Mouse (Mus musculus): ENCODE measurements around the gene Gm11733. TPM values are rescaled to one million over a fixed set of nuclear protein-coding genes. Genes with fewer than 3 reads are reported as not detected.
"Not testable (repeated sequence)": the region's sequence is repeated elsewhere in the genome, so short reads cannot be mapped to it uniquely, and the experiment has no call there.

Gene Gm11733
- not detected for total RNA-seq (2021)
- long read RNA-seq, experiment 1, result 0 reads
- long read RNA-seq, experiment 2, partial matches to known transcripts, result 0 of 1 reads
- long read RNA-seq, experiment 2, other reads (novel, unspliced or antisense), result 1 of 1 reads

- no peak for DNase-seq (ENCODE audit: low spot score in 2 of 2)
Measured at GRCm38 (mm10) chr11:117484198-117484597, at the start of gene Gm11733. TSS of gene Gm11733 (plus strand) at chr11:117484368.

GRCm38 (mm10) chr11:117436401-117437109, 47.6 kb upstream of the Gm11733 start:
- DNase-seq (ENCODE audit: low spot score in 2 of 2), result no peak

GRCm38 (mm10) chr11:117437110-117437490, 47.1 kb upstream of the Gm11733 start:
- no peak for DNase-seq (ENCODE audit: low spot score in 2 of 2)

- no peak for DNase-seq (ENCODE audit: low spot score in 2 of 2)
Measured at GRCm38 (mm10) chr11:117438363-117438762, 45.8 kb upstream of the Gm11733 start.

DNA sequence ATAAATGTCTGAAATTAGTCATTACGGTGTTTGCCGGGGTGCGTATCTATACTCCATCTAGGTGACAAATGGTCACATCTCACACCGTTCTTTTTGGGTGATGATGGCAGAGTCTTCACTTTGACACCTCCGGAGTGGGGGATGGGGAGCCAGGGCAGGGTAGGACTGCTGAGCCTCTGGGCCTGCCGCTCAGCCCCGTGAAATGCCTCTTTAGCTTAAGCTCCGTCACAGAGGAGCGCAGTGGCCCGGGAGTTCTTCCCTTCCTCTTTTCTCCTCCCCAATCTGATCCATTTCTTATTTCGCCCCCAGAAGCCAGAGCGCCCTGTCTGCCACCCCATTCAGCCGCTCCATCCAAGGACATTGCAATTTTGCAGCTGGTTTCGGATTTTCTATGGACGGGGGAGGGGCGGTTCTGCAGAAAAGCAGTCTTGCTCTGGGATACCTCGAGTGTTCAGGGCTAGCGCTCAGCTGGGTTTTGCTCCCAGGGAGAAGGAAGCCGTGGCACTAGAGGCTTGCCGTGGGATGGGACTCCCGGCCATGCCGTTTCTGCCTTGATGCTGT, 43.2 kb upstream of the Gm11733 start:
- DNase-seq (ENCODE audit: low spot score in 2 of 2), result no peak

GRCm38 (mm10) chr11:117444090-117444489, 40.1 kb upstream of the Gm11733 start:
- no peak for DNase-seq (ENCODE audit: low spot score in 2 of 2)

GRCm38 (mm10) chr11:117445707-117446106, 38.5 kb upstream of the Gm11733 start:
- no peak for DNase-seq (ENCODE audit: low spot score in 2 of 2)

DNA sequence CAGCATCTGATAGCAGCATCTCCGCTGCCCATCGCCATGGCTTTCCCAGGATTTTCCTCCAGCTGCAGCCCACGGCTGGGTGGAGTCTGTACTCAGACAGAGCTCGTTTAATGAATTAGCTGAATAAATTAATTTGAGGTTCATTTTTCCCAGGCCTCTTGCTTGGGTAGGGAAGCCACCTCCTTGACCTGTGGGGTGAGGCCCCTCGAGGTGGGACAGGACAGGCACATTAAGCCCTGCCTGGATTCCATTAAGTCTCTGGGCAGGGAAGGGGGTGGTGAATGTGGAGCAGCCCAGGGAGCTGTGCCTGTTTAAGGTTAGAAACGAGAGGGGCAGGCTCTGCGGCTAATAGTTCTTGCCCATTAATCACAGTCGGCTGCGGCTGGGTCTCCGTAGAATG, 30.1 kb upstream of the Gm11733 start:
- no peak for DNase-seq (ENCODE audit: low spot score in 2 of 2)

DNA sequence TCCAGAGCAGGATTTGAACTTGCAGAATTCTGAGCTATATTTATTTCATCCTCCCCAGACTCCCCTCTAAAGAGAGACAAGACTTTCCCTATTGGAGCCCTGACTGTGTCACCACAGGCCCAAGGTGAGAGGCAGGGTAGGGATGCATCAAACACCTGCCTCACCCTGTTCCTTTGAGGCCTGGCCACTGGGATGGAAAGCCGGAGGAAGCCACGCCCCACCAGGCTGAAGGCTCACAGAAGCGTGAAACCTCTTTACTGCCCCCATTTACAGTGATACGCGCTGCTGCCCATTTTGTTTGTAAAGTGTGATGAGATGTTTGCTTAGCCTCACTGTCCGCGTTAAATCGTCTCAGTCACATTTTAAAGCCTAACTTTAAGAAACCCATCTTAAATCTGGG, 25.0 kb upstream of the Gm11733 start:
- no peak for DNase-seq (ENCODE audit: low spot score in 2 of 2)

DNA sequence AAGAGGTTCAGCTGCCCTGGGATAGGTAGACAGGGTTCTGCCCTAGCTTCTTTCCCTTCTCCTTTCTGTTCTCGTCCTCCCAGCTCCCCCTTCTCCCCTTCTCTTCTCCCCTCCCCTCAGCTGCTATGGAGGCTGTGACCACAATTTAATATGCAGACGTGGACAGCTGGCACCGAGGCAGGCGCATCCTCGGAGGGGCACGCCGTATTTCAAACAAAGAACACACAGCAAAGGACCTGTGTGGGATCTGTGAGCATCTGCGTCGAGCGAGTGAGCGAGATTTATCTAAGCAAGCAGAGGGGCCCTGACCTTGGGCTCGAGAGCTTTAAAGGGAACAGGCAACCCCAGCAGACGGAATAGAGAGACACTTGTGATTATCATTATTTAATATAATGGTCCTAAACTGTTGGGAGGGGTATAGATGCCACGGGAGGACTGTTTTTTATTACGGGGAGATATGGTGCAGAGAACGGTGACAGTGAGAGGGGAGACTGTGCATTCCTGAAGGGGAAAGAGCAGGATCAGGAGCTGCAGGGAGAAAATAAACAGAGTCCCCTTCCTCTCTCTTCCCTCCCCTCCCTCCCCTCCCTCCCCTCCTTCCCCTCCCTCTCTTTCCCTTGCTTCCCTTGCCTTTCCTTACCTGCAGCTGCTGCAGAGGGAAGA, 21.8 kb upstream of the Gm11733 start:
- DNase-seq (ENCODE audit: low spot score in 2 of 2), result no peak

- not testable (repeated sequence) for DNase-seq (ENCODE audit: low spot score in 2 of 2)
Measured at GRCm38 (mm10) chr11:117463416-117463815, 20.8 kb upstream of the Gm11733 start.

DNA sequence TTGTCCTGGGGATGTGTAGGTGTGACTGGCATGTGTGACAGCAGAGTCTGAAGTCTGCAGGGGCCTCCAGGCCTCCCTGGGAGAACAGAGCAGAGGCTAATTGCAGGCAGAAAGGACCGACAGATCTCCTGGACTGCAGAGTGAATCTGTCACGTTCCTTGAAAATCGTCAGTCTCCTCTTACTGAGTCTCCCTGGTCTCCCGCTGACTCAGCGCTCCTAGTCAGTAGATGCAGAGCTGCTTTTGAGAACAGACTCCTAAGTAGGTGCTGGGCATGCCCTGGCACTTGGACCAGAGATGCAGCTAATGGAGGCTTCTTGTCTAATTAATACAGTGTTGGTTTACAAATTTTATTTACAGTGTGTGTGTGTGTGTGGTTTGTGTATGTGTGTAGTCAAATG, 17.9 kb upstream of the Gm11733 start:
- DNase-seq (ENCODE audit: low spot score in 2 of 2), result no peak

DNA sequence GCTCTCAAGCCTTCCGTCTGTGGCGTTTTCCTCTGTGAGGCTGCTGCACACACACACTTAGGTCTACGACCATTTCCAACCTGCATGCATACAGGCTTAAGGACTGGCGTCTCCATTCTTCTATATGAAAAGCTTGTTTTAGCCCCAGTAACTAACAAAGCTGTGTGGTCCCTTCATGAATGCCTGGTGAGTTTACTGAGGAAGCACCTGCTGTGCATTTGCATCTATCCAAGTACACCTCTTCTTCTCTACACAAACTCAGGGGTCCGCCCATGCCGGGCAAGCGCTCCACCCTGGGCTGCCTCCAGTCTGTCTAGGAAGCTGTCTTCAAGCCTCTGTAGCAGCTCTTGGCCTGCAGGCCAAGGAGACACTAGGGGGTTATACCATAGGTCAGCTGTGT, 17.3 kb upstream of the Gm11733 start:
- DNase-seq (ENCODE audit: low spot score in 2 of 2), result no peak

- no peak for DNase-seq (ENCODE audit: low spot score in 2 of 2)
Measured at GRCm38 (mm10) chr11:117468585-117469363, 15.4 kb upstream of the Gm11733 start.

DNA sequence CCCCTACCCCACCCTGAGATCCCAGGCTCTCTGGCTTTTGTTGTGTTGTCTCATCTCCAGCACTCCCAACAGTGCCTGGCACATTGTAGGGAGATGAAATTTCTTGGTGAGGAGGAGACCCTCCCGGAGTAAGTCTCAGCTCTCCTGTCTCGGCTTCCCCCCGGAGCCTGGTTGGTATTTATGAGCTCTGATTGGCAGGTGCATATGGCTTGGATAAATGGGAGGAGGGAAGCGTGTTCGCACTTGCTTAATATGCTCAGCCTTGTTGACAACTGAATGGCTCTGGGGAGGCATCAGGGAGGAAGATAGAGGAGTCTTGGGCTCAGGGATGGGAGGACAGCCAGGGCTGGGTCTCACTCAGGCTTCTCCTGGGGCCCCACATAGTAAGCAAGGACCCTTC, 14.4 kb upstream of the Gm11733 start:
- no peak for DNase-seq (ENCODE audit: low spot score in 2 of 2)

DNA sequence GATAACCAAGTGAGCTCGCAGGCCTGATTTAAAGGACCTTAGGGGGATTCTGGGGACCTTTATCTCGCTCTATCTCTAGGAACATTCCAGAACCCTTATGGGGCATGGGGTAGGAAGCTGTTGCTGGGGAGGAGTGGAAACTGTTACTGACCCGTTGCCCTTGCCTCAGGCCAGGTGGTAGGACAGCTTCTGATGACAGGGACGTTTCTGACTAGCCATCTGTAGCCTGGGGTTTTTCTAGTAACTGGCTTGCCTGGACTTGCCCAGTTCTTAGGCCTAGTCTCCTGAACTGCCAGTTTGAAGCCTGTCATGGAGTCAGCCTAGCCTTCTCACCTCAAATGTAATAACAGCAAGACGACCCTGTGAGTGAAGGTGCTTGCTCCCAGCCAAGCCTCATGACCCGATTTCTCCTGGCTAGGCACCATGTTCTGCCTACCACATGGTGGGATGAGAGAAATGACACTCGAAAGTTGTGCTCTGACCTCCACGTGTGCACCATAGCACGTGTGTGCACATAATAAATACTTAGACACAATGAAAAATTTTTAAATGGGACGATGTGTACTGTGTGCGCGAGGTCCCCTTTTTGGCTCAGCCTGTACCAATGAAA, 13.5 kb upstream of the Gm11733 start:
- DNase-seq (ENCODE audit: low spot score in 2 of 2), result no peak

- DNase-seq (ENCODE audit: low spot score in 2 of 2), result no peak
Measured at GRCm38 (mm10) chr11:117471625-117472283, 12.4 kb upstream of the Gm11733 start.

DNA sequence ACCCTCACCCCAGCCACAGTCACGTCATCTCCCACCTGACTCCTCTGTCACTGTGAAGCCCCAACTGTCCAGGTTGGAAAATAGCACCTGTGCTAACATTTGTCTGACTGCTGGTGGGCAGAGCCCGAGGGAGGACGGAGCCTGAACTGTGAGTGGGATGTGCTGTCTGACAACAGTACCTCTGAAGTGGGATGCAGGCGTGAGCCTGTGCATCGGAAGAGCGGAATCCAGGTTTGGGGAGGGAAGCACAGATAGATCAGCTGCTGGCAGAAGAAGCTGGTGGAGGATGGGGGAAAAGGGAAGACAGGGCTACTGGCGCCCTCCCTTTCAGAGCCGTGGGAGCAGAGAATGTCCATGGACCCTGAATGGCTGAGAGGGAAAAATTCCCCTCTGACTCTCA, 11.3 kb upstream of the Gm11733 start:
- no peak for DNase-seq (ENCODE audit: low spot score in 2 of 2)

GRCm38 (mm10) chr11:117475204-117475603, 9.0 kb upstream of the Gm11733 start:
- DNase-seq (ENCODE audit: low spot score in 2 of 2), result no peak

GRCm38 (mm10) chr11:117475669-117476068, 8.5 kb upstream of the Gm11733 start:
- no peak for DNase-seq (ENCODE audit: low spot score in 2 of 2)

Data from adrenal gland, postnatal 4 days (tissue).